Mouse (Mus musculus) G1E (cell line): ENCODE data around the gene Efhd2.

Experiments
- CTCF ChIP-seq: IDR thresholded peaks from 2 replicates; pipeline ENCODE4 v1.5.1; 2012; ENCODE audit warnings: low read depth, low read length, inconsistent platforms, mixed read lengths
- GATA1 ChIP-seq: IDR thresholded peaks from 2 replicates; pipeline ENCODE4 v1.6.1; 2012; ENCODE audit warnings: borderline replicate concordance, low read length, inconsistent platforms, mixed read lengths
- POLR2AphosphoS5 ChIP-seq: IDR thresholded peaks from 2 replicates; pipeline ENCODE4 v1.6.1; 2012; ENCODE audit warnings: low read depth, low read length, inconsistent platforms; ENCODE audit not compliant: insufficient replicate concordance

- no peak for TF ChIP-seq CTCF
- no peak for TF ChIP-seq GATA1
- TF ChIP-seq POLR2AphosphoS5, result no peak
These were observed 47.3 kb downstream of the Efhd2 start for GRCm38 (mm10) chr4:141827401-141827800.
